Mouse (Mus musculus): ENCODE measurements around the gene Icmt.

Icmt gene

DNA sequence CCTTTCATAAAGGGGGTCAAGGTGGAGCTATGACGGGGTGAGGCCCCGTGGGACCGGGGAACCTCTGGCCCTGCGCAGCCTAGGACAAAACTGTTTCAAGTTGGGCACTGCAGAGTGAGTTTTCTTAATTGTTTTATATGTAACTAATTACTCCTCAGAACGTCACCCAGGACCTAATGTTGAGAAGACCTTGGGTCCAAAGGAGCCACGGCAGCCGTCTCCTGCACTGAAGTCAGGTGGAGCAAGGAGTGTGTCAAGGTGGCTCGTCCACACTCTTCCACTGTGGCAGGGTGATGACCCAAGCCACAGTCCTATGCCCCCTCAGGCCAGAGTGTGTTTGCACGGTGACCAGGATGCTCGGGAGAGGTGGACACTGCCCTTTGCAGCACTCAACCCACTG is 6.1 kb downstream of the Icmt start:
- no peak for DNase-seq

DNA sequence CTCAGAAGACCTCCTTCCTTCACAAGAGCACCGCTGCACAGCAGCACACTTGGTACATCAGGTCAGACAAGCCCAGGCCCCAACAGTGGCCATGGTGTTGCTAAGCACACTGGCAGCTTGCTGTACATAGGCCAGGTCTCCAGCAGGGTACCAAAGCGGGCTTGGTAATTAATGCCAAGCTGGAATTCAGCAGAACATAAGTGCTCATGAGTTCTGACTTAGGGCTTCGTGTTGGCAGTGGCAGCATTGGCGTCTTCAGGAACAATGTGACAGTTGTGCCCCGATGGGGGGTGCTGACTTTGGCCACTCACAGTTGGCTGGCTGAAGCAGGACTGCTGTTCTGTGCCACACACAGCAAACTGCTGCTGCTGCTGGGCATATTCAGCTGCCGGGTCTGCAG is 7.7 kb downstream of the Icmt start:
- no peak for DNase-seq

DNA sequence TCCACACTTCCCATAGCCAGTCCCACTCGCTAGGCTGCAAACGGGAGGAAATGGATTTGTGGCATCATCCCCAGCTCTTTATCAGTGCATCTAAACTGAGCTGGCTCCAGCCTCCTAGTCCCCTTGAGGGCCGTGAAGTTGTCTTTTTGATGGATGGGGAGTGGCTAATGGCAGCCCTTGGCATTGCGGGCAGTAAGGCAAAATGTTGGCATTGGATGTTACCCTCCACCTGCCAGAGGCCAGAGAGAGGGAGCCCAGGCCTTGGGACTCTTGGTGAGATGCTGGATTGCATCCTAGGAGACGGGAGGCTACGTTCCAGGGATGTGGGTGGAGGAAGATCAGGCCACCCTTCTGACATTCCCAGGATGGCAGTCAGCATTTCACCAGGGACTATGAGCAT is 9.0 kb downstream of the Icmt start:
- DNase-seq: no peak

DNA sequence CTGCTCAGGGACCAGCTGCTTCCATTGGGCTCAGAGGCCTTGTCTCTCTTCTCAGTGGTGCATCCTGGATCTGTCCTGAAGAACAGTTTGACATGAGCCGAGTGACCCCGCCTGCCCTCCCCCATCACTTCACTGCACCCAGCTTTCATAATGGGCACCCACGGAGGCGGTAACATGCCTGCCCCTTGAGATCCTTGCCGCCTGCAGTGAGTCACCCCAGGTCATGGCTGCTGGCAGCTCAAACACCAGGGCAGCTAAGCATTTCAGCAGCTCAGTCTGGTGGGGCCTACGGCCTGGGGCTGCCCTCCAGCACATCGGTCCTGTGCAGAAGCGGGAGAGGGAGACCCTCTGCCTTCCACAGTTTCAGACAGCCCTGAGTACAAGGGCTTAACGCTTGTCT is 10.5 kb downstream of the Icmt start:
- no peak for DNase-seq

DNA sequence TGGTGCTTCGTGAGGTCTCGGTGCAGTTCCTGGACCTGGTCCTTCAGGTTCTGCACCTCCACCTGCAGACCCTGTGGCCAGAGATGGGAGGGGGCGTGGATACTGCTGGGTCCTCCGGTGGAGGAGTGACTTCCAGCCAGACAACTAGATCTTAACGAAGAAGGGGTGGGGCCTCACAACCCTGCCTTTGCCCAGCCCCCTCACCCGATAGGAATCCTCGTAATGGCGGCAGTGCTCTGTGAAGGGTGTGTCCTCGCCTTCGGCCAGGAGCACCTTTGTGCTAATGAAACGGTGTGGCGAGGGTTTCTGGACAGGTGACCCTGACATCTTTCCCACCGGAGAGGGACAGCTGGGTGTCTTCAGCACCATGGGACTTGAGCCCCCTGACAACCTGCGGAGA is 15.2 kb downstream of the Icmt start:
- DNase-seq: no peak

DNA sequence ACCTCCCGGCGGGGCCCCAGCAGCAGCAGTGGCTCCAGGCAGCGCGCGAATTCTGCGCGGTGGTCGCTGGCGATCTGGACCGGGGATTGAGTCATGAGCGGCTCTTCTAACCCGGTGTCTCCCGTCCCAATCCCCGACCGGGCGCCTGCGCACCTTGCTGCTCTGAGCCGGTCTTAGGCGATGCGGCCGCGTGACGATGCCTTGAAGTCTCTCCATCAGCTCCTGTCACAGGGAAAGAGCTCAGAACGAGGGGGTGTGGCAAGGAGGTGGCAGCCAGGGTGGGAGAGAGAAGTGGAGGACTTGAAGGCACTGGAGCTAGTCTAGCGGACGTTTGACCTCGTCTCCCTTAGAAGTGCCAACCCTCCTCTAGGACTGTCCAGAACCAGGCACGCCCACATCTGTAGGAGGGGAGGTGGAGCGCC is 16.2 kb downstream of the Icmt start:
- DNase-seq: no peak

DNA sequence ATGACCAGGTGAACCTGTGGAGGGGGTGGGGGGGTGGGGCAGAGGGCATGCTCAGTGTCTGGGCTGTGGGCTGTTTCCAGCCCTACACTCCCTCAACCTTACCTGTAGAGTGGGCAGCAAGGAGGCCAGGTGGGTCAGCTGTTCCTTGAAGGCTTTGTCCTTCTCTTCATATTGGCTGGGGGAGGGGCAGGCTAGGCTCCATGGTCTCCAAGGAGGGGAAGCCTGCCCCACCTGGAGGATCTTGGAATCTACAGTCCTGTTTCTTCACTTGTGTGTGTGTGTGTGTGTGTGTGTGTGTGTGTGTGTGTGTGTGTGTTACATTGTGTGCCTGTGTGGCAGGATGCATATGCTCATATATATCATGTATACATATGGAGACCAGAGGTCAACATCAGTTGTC is 16.9 kb downstream of the Icmt start:
- no peak for DNase-seq

DNA sequence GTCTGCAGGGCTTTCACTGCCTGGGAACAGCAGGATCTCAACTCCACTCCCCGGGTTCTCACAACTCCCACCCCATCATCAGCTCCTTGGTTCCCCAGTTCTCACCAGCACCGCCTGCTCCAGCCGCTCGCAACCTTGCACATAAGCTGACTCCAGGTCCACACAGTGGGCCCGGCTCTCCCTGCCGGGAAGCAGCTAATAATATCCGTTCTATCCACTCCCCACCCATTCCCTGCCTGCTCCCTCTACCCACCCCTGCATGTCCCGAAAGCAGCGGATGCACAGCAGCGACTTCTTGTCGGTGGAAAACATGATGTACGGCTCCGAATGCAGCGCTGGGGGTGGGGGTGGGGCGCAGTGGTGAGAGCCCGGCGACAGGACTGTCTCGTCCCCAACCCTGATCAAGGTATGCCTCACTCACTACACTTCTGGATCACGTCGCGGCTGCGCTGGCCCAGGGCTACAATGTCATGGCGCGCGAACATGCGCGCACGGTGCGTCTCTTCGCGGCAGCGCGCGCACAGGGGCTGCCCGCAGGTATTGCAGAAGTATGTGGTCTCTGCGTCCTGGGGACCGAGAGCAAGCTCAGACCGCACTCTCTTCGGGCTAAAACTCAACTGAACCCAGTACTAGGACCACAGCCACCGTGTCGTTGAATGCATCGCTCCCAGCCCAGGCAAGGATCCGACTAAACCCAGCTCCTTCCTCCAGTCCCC is 18.6 kb downstream of the Icmt start:
- no peak for DNase-seq

DNA sequence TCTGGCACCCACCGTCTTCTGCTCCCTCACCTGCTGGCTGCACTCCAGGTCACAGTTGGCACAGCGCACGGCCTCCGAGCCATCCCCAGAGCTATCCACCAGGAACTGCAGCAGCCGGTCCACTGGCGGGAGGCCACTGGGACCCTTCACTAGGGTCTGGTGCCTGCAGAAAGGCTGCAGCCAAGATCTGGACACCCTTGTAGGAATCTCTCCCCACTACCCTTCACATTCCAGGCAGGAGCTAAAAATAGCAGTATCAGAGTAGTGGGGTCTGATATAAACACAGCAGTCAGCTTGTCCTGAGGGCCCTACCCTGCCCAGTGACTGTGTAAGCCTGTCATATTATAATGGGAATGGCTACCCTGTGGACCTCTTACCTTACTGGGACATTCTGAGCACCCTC is 20.6 kb downstream of the Icmt start:
- DNase-seq: no peak

DNA sequence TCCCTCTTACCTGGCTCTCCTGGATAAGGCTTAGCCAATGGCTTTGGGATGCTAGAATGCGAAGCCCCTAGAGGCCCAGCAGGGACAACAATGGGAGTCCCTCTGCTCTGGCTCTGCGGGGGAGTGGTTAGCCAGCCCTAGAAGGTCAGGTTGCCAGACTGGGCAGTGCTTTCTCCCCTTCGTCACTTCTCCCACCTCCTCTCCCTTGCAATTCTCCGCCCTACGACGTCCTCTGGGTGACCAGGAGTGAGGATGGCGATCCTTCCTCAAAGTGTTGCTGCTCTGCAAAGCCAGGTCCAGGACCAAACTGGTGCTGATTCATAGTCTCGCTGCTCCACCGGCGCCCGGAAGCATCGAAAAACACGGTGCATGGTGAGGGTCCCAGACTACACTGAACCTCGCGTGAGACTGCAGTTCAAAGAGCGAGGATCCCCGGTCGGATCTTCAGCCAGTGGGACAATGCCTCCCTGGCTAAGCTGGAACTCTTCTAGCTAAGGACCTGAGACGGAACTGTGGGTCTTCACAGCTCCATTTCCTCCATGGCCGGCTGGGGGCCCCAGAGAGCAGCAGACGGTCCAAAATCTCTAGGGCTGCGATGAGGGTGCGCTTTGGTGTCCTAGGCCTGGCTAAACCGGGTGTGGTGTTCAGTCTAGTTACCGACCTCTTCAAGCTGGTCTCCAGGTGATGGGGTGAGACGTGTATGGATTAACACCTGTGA is 21.6 kb downstream of the Icmt start, which contains the start of gene Rnf207:
TSS of gene Rnf207 (minus strand) at position 477 of the 718 bp plus-strand sequence.
- DNase-seq: peak; percentile 66 to 74

DNA sequence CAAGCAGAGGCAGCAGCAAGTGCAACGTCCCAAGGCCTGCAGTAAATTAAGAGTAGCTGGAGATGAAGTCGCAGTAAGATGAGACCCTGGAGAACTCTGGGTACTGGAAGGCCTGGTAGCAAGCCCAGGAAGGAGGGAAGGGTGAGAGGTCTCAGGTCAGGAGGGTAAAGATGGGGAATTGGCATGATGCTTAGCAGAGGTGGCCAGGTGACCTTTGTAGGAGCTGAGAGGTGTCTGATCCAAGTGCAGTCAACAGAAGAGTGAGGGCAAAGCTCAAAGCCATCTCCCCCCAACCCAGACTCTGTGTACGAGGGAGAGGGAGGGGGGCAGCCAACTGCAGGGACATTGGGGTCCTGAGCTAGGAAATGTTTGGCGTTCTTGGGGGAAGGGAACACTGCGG is 24.4 kb downstream of the Icmt start:
- DNase-seq: no peak

DNA sequence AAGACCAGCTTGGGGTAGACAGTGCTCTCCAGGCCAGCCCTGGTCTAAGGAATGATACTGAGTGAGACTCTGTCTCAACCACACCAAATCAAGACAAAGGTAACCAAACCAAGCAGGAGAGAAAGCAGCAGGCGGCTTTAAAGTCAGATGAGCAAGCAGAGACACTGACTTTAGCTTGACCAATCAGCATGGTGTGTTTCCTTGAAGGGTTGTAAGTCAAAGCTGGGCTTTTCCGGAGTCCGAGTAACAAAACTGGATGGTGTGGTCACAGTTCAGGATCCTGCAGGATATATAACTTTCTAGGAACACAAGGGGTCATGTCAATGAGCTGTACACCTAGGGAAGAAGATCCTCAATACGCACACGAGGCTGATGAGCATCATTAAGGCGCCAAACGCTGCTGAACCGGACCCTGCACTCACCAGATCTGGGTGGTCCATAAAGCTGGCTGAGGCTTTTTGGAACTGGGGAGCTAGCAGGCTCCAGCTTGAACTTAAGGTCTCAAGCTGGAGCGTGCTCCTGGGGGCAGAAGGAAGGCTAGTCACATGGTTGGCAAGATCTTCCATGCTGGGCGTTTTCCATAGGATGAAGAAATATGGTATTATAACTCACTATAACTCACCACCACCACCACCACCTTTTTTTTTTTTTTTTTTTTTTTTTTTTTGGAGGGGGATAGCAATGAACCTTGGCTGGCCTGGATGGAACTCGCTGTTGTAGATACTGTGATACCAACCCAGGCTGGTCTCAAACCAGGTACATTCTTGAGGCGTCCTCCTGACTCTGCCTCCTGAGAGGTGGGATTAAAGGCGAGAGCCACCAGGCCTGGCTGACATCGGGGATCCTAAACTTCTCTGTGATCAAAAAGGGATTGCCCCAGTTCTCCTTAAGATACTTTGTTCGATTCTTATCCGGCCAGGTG is 27.9 kb downstream of the Icmt start:
- peak in 1 of 2 experiments; percentile 22 for DNase-seq

DNA sequence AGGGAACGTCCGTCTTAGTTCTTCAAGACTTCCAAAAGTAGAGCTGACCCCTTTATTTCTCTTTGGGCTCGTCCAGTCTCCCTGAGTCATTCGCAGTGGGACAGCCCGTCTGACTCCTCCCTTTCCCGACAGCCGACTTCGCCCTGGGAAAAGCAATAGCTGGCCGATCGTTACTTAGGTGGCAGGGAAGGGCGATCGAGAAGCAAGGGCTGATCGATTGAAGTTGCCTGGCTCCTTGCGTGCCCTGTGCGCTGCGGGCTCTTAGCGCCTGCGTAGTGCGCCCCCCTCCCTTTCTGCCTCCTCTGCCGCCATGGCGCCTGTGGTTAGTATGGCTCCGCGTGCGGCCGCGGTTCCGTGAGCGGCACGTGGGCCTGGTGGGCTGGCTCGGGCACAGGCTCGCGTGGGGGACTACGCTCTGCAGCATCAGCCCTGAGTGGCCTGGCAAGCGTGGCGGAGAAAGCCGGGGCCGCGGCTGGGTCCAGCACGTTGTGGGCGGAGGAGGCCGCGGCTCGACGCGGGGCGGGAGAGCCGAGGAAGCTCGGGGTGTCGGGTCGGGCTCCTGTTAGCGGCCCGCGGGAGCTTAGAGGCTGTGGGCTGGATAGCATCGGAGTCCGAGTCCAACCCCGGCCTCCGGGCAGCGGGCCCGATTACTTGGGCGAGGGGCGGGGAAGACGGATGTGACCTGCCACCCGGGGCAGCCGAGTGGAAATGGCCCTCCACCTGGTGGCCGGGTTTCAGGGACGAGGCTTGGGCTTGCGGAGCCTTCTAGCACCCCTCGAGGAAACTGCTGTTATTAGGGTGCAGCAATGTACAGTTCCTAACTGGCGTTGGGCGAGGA is 28.8 kb downstream of the Icmt start, which contains the start of gene Rpl22:
TSS of gene Rpl22 (plus strand) at position 169 of the 838 bp plus-strand sequence.
- DNase-seq: peak; percentile 94 to 96

DNA sequence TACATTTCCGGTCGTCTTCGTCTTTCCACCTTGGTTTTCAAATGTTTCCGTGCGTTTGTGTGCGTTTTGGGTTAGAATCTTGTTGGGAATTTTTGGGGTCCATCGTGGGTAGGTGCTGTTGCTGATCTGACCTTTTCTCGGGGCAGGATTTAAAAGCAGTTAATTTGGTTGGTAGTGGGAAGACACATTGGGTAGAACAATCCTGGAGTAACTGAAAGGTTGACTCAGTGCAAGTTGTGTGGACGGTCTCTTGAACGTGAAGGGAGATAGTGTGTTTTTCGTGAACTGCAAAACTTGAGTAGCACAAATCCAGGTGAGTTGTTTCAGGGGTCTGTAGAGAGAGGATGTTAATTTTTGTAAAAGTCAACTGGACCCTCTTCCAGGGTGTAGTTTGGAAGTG is 29.5 kb downstream of the Icmt start:
- no peak for DNase-seq

DNA sequence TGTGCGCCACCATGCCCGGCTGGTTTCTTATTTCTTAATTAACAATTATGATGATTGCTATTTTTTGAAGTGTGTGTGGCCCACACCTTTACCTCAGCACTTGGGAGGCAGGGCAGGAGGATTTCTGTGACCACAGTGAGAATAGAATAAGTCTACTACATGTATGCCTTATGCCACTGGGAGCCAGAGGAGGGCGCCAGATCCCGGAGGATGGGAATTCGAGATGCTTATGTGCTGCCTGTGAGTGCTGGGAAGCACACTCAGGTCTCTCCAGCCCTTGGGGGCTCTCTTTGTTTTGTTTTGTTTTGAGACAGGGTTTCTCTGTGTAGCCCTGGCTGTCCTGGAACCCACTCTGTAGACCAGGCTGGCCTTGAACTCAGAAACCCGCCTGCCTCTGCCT is 31.7 kb downstream of the Icmt start:
- peak; percentile 56 to 62 for DNase-seq

DNA sequence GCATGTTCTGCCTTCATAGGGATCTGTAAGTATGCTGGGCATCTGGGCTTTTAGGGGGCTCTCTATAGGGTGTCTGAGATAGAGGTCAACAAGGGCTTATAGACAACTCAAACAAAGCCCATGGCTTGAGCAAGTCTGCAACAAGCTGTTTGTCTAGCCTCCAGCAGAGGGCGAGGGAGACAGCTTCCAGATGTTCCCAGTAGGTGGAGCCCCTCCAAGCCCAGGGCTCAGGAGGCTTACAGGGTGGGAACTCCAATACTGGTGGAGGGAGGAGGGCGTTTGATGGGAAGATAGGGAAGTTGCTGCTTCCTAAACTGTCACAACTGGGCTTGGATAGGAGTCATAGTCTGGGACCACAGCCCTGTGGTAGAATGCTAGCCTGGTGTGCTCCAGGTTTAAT is 35.9 kb downstream of the Icmt start:
- DNase-seq: peak; percentile 29 to 33

DNA sequence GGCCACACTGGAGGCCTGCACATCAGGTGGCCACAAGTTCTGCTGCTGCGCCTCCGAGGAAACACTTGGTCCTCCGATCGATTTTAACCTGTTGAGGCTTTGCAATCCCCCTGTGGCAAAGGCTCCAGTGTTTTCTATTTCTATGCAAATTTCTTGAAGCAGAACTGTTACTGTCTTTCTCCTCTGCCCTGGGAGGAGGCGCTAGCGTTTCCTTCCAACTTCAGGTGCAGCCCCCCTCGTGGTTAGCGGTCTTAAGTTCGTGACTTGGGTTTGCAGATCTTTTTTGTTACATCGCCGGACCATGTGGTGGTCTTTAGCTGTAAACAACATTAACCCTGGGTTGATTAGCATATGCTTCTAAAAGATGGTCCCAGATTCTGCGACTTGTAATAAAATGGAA is 36.6 kb downstream of the Icmt start:
- no peak for DNase-seq

DNA sequence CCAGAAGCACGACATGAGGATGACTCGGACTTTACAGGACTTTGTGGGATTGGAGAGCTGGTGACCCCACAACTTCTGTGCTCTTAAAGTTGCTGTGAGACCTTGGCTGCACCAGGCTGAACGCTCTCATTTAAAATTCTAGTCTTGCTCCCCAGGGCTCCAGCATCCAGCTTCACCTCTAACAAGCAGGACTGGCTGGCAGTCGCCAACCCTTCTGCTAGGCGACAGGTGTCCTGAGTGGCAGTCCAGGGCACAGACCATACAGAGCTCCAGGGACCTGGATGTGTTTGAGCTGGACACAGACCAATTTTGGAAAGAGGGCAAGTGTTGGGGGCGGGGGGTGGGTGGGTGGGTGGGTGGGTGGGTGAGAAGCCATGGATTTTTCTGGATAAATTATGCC is 40.7 kb downstream of the Icmt start:
- peak; percentile 31 to 39 for DNase-seq

DNA sequence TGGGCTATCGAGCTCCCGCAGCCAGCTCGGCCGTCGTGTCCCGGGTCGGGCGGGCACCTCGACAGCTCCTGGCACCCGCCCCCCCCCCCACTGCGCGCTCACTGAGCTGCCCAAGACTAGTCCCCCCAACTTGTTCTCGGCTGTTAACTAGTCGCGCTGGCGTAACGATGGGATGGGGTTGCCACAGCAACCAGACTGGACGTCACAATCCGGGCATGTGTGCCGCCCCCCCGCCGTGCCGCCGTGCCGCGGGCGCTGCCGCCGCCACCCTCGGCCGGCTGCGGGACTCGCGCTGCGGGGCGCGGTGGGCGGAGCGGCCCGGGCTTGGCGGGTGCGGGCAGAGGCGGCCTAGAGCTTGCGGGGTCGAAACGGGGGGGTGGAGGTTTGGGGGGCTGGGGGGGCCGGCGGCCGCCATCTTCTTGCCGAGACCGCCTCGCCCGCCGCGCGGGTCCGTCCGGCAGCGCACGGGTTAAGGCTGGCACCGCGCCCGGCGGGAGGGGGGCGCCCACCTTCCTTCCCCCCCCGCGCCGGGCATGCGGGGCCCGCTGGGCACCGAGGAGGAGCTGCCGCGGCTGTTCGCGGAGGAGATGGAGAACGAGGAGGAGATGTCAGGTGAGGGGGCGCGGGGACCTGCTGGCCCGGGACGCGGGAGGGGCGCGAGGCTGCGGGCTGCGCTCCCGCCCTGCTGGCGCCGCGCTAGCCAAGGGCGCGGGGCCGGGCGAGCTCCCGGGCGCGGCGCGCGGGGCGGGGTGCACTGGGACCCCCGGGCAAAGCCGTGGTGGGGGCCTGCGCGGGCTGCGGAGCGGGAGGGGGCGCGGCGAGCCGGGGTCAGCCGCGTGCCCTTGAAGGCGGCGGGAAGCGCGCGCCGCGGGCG is 41.6 kb downstream of the Icmt start, which contains the start of gene Chd5:
TSS of gene Chd5 (plus strand) at position 233 of the 874 bp plus-strand sequence.
- peak; percentile 64 to 71 for DNase-seq

DNA sequence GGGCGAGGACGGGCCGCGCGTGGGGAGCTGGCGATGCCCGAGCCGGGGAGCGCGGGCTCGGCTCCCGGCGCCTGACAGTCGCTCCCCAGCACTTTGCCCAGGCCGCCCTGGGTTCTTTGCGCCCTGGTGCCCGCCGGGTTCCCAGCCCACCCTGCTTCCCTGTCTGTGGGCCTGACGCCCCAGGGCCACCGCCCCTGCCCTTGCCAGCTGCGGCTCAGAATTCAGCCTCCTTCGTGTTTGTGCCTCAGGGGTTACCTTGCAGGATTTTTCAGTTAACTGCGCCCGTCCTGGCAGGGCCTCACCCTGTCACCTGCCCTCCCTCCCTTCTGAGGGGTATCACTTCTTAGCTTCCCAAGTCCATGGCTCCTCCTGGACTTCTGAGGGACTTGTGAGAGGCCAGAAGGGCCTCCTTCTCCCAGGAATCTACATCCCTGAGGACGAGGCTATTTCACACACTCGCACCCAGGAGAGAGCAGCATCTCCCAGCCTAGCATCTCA is 42.3 kb downstream of the Icmt start:
- DNase-seq: peak in 1 of 2 experiments; percentile 28
